Mouse (Mus musculus): ENCODE data around the gene Fgfr2.

Fgfr2 gene

GRCm38 (mm10) chr7:132795141-132795540, 328.0 kb downstream of the Fgfr2 start:
- DNase-seq, result no peak

- DNase-seq, result peak in 1 of 2 experiments; percentile 66
These were observed 329.7 kb downstream of the Fgfr2 start for GRCm38 (mm10) chr7:132793467-132793866.

- no peak for DNase-seq
These were observed 332.5 kb downstream of the Fgfr2 start for GRCm38 (mm10) chr7:132790447-132791219.

GRCm38 (mm10) chr7:132788826-132789225, 334.3 kb downstream of the Fgfr2 start:
- no peak for DNase-seq

- DNase-seq, result no peak
These were observed 335.5 kb downstream of the Fgfr2 start for GRCm38 (mm10) chr7:132787496-132788190.

- DNase-seq, result no peak
These were observed 336.1 kb downstream of the Fgfr2 start for GRCm38 (mm10) chr7:132787022-132787421.

- DNase-seq, result no peak
These were observed 336.6 kb downstream of the Fgfr2 start for GRCm38 (mm10) chr7:132786522-132786921.

GRCm38 (mm10) chr7:132786011-132786410, 337.1 kb downstream of the Fgfr2 start:
- DNase-seq, result no peak

GRCm38 (mm10) chr7:132784101-132784500, 339.0 kb downstream of the Fgfr2 start:
- no peak for DNase-seq

- no peak for DNase-seq
These were observed 341.3 kb downstream of the Fgfr2 start for GRCm38 (mm10) chr7:132781850-132782249.

- no peak for DNase-seq
These were observed 341.9 kb downstream of the Fgfr2 start for GRCm38 (mm10) chr7:132781130-132781814.

- peak; percentile 47 to 67 for DNase-seq
These were observed 342.5 kb downstream of the Fgfr2 start for GRCm38 (mm10) chr7:132780611-132781010.

- DNase-seq, result no peak
These were observed 344.5 kb downstream of the Fgfr2 start for GRCm38 (mm10) chr7:132778630-132779029.

- DNase-seq, result no peak
These were observed 345.3 kb downstream of the Fgfr2 start for GRCm38 (mm10) chr7:132777728-132778453.

GRCm38 (mm10) chr7:132777117-132777516, 346.0 kb downstream of the Fgfr2 start:
- DNase-seq, result no peak

- no peak for DNase-seq
These were observed 346.6 kb downstream of the Fgfr2 start for GRCm38 (mm10) chr7:132776338-132777111.

- DNase-seq, result no peak
These were observed 347.2 kb downstream of the Fgfr2 start for GRCm38 (mm10) chr7:132775922-132776321.

GRCm38 (mm10) chr7:132775333-132775732, 347.8 kb downstream of the Fgfr2 start:
- peak; percentile 78 to 81 for DNase-seq

- DNase-seq, result no peak
These were observed 350.0 kb downstream of the Fgfr2 start for GRCm38 (mm10) chr7:132773011-132773705.

GRCm38 (mm10) chr7:132772440-132772839, 350.7 kb downstream of the Fgfr2 start:
- no peak for DNase-seq
